Mouse (Mus musculus) stomach, embryonic 16.5 days (tissue): ENCODE measurements around the gene Olfr1062. TPM values are rescaled to one million over a fixed set of nuclear protein-coding genes. Genes with fewer than 3 reads are reported as not detected.
"Not testable (repeated sequence)": the region's sequence is repeated elsewhere in the genome, so short reads cannot be mapped to it uniquely, and the experiment has no call there.

Experiments used
- ATAC-seq: fragments of 200-750 bp; cut with Nextera tagmentation; 2 replicates; pipeline ENCODE4 v1.8.0; 2017; ENCODE audit warnings: moderate number of reproducible peaks, moderate TSS enrichment; ENCODE audit not compliant: insufficient read depth, low FRiP score
- H3K27ac ChIP-seq: fragments of 300-500 bp; sonication (generic); 2 replicates; pipeline ENCODE4 v1.5.1; 2014; ENCODE audit warnings: low read length
- H3K27me3 ChIP-seq: fragments of 300-500 bp; sonication (generic); 2 replicates; pipeline ENCODE4 v1.6.1; 2014; ENCODE audit warnings: low read length, control low read depth, mixed read lengths; ENCODE audit not compliant: control insufficient read depth, insufficient read depth
- H3K36me3 ChIP-seq: fragments of 300-500 bp; sonication (generic); 2 replicates; pipeline ENCODE4 v1.6.1; 2014; ENCODE audit warnings: low read length; ENCODE audit not compliant: control insufficient read depth, insufficient read depth
- H3K4me1 ChIP-seq: fragments of 300-500 bp; sonication (generic); 2 replicates; pipeline ENCODE4 v1.6.1; 2014; ENCODE audit warnings: low read length, control low read depth, mixed read lengths; ENCODE audit not compliant: control insufficient read depth, insufficient read depth
- H3K4me2 ChIP-seq: fragments of 300-500 bp; sonication (generic); 2 replicates; pipeline ENCODE4 v1.6.1; 2014; ENCODE audit warnings: low read depth, low read length, mixed read lengths
- H3K4me3 ChIP-seq: fragments of 300-500 bp; sonication (generic); replicated peaks from 2 replicates; pipeline ENCODE4 v1.5.1; 2014; ENCODE audit warnings: mild to moderate bottlenecking, low read length
- H3K9ac ChIP-seq: fragments of 300-500 bp; sonication (generic); 2 replicates; pipeline ENCODE4 v1.6.1; 2014; ENCODE audit warnings: low read length
- H3K9me3 ChIP-seq: fragments of 300-500 bp; sonication (generic); replicated peaks from 2 replicates; pipeline ENCODE4 v1.6.1; 2016; ENCODE audit warnings: low read length, control low read depth; ENCODE audit not compliant: control insufficient read depth
- WGBS: fragments of 180-500 bp; shearing (Covaris S2); extraction: QIAGEN DNeasy Blood & Tissue Kit; methylation state at CpG from one replicate; pipeline ENCODE4 v1.1.7; 2014; 5-methylcytosine and 5-hydroxymethylcytosine counted together
- polyA plus RNA-seq: library from polyadenylated mRNA; unstranded; fragments of >200 nt; fragmentation: Nextera tagmentation; extraction: Ambion mirVana; gene quantifications from 2 replicates; pipeline ENCODE4 v1.2.1, GENCODE M21; 2015

The Olfr1062 gene
- polyA plus RNA-seq: not detected in 2 replicates

- H3K36me3 ChIP-seq, H3K4me3 ChIP-seq, H3K27me3 ChIP-seq, ATAC-seq, H3K27ac ChIP-seq, H3K4me2 ChIP-seq, H3K9me3 ChIP-seq, H3K9ac ChIP-seq, H3K4me1 ChIP-seq: not testable (repeated sequence)
Measured at GRCm38 (mm10) chr2:86426649-86427048, at the start of gene Olfr1062. Gene Olfr1062, minus strand, starts transcription at chr2:86426749.

- no peaks in the 10 kb centered on the region for H3K27me3 ChIP-seq
- H3K9me3 ChIP-seq: no peaks in the 10 kb centered on the region
- no peaks in the 10 kb centered on the region for H3K36me3 ChIP-seq
- ATAC-seq: no peak
- peak overlapping the region; percentile 43 for H3K4me2 ChIP-seq
- WGBS: 27% methylated on average over 10 of the region's 10 CpGs
- H3K9ac ChIP-seq: peak overlapping the region; percentile 43; the same call in 1 of the 2 replicates
- H3K4me3 ChIP-seq: 0 out of 2 replicates have a peak overlapping the region, but pooled peaks have one; percentile 10
- no peaks in the 10 kb centered on the region for H3K4me1 ChIP-seq
- H3K27ac ChIP-seq: no peak overlapping the region
Measured at GRCm38 (mm10) chr2:86464442-86465109, 38.0 kb upstream of the Olfr1062 start.

- no peak for ATAC-seq
- Histone ChIP-seq H3K9ac (no peak overlapping the region), H3K36me3 (no peaks in the 10 kb centered on the region), H3K27me3 (no peaks in the 10 kb centered on the region), H3K4me3 (no peak overlapping the region), H3K4me2 (no peak overlapping the region), H3K27ac (no peak overlapping the region), H3K4me1 (no peaks in the 10 kb centered on the region), H3K9me3 (no peaks in the 10 kb centered on the region)
- 61% methylated on average over 1 of the region's 1 CpGs for WGBS
Measured at GRCm38 (mm10) chr2:86460434-86460833, 33.9 kb upstream of the Olfr1062 start.

GRCm38 (mm10) chr2:86456169-86456568 lies 29.6 kb upstream of the Olfr1062 start, which contains the start of gene Olfr1066:
Gene Olfr1066, minus strand, starts transcription at chr2:86456269.
- no peak within 1 kb of the TSS for H3K27ac ChIP-seq
- 70% methylated on average over 1 of the region's 1 CpGs for WGBS
- no peaks in the 10 kb centered on the region for H3K27me3 ChIP-seq
- no peaks in the 10 kb centered on the region for H3K4me1 ChIP-seq
- no peak within 1 kb of the TSS for H3K4me3 ChIP-seq
- ATAC-seq: no peak
- H3K4me2 ChIP-seq: no peak within 1 kb of the TSS
- no peaks in the 10 kb centered on the region for H3K36me3 ChIP-seq
- no peaks in the 10 kb centered on the region for H3K9me3 ChIP-seq
- H3K9ac ChIP-seq: no peak within 1 kb of the TSS

GRCm38 (mm10) chr2:86450491-86450890 lies 23.9 kb upstream of the Olfr1062 start, which contains the start of gene Olfr1065:
Gene Olfr1065, minus strand, starts transcription at chr2:86450591.
- H3K4me3 ChIP-seq, H3K9ac ChIP-seq, H3K4me1 ChIP-seq, ATAC-seq, H3K36me3 ChIP-seq, H3K27me3 ChIP-seq, H3K27ac ChIP-seq, H3K9me3 ChIP-seq, H3K4me2 ChIP-seq: not testable (repeated sequence)
- WGBS: no CpG with 5 or more reads among the region's 1 CpGs

- ATAC-seq, H3K36me3 ChIP-seq, H3K4me1 ChIP-seq, H3K9ac ChIP-seq, H3K4me2 ChIP-seq, H3K27ac ChIP-seq, H3K4me3 ChIP-seq, H3K9me3 ChIP-seq, H3K27me3 ChIP-seq: not testable (repeated sequence)
- WGBS: 65% methylated on average over 1 of the region's 1 CpGs
Measured at GRCm38 (mm10) chr2:86442101-86442500, 15.6 kb upstream of the Olfr1062 start.

- not testable (repeated sequence) for H3K27me3 ChIP-seq, H3K4me1 ChIP-seq, H3K9me3 ChIP-seq, H3K9ac ChIP-seq, H3K4me3 ChIP-seq, ATAC-seq, H3K36me3 ChIP-seq, H3K27ac ChIP-seq, H3K4me2 ChIP-seq
- WGBS: 88% methylated on average over 8 of the region's 8 CpGs
Measured at GRCm38 (mm10) chr2:86428511-86428910, 2.0 kb upstream of the Olfr1062 start.

GRCm38 (mm10) chr2:86413950-86414349 lies 12.6 kb downstream of the Olfr1062 start, which contains the start of gene Olfr1061:
Gene Olfr1061, minus strand, starts transcription at chr2:86414050.
- Histone ChIP-seq H3K27me3 (no peaks in the 10 kb centered on the region), H3K9me3 (no peaks in the 10 kb centered on the region), H3K9ac (no peak within 1 kb of the TSS), H3K36me3 (no peaks in the 10 kb centered on the region), H3K4me1 (no peaks in the 10 kb centered on the region), H3K4me2 (no peak within 1 kb of the TSS), H3K4me3 (no peak within 1 kb of the TSS), H3K27ac (no peak within 1 kb of the TSS)
- WGBS: 73% methylated on average over 1 of the region's 1 CpGs
- ATAC-seq: no peak

GRCm38 (mm10) chr2:86395114-86395513 lies 31.4 kb downstream of the Olfr1062 start:
- no peak overlapping the region for H3K27ac ChIP-seq
- H3K9ac ChIP-seq: no peak overlapping the region
- H3K27me3 ChIP-seq: no peaks in the 10 kb centered on the region
- 84% methylated on average over 2 of the region's 2 CpGs for WGBS
- no peak for ATAC-seq
- no peaks in the 10 kb centered on the region for H3K9me3 ChIP-seq
- no peaks in the 10 kb centered on the region for H3K4me1 ChIP-seq
- H3K4me3 ChIP-seq: no peak overlapping the region
- H3K4me2 ChIP-seq: no peak overlapping the region
- H3K36me3 ChIP-seq: no peaks in the 10 kb centered on the region
